Mouse (Mus musculus) ovary, postnatal 10 days (tissue): Measurements from ENCODE around the gene Nipal1.

ENCODE experiments used
- DNase-seq: peaks from one replicate; pipeline ENCODE4 v3.0.0; 2022; ENCODE audit warnings: low spot score

Nipal1 gene

GRCm38 (mm10) chr5:72647418-72647907 lies at the start of gene Nipal1:
TSS of gene Nipal1 (plus strand) at chr5:72647795.
- DNase-seq: peak; percentile 7

GRCm38 (mm10) chr5:72601006-72601405 lies 46.6 kb upstream of the Nipal1 start:
- DNase-seq: no peak

- DNase-seq: no peak
These were observed 44.5 kb upstream of the Nipal1 start for GRCm38 (mm10) chr5:72603138-72603537.

GRCm38 (mm10) chr5:72617413-72617812 lies 30.2 kb upstream of the Nipal1 start:
- no peak for DNase-seq

- no peak for DNase-seq
These were observed 26.6 kb upstream of the Nipal1 start for GRCm38 (mm10) chr5:72621022-72621421.

GRCm38 (mm10) chr5:72630026-72630425 lies 17.6 kb upstream of the Nipal1 start:
- DNase-seq: no peak

GRCm38 (mm10) chr5:72634791-72635271 lies 12.8 kb upstream of the Nipal1 start:
- DNase-seq: no peak

GRCm38 (mm10) chr5:72636122-72636521 lies 11.5 kb upstream of the Nipal1 start:
- DNase-seq: no peak

GRCm38 (mm10) chr5:72636576-72636975 lies 11.0 kb upstream of the Nipal1 start:
- no peak for DNase-seq

- no peak for DNase-seq
These were observed 7.5 kb upstream of the Nipal1 start for GRCm38 (mm10) chr5:72640072-72640471.

- no peak for DNase-seq
These were observed 3.9 kb upstream of the Nipal1 start for GRCm38 (mm10) chr5:72643655-72644054.

GRCm38 (mm10) chr5:72644175-72644574 lies 3.4 kb upstream of the Nipal1 start, which contains the start of gene Cnga1:
TSS of gene Cnga1 (minus strand) at chr5:72644275.
- no peak for DNase-seq

GRCm38 (mm10) chr5:72646131-72646530 lies 1.5 kb upstream of the Nipal1 start:
- no peak for DNase-seq

- no peak for DNase-seq
These were observed 599 bp upstream of the Nipal1 start for GRCm38 (mm10) chr5:72646996-72647395.

GRCm38 (mm10) chr5:72647958-72648595 lies 482 bp downstream of the Nipal1 start:
- DNase-seq: no peak

- no peak for DNase-seq
These were observed 1.6 kb downstream of the Nipal1 start for GRCm38 (mm10) chr5:72648987-72649735.

- DNase-seq: no peak
These were observed 5.6 kb downstream of the Nipal1 start for GRCm38 (mm10) chr5:72653068-72653674.

GRCm38 (mm10) chr5:72656270-72656791 lies 8.7 kb downstream of the Nipal1 start:
- no peak for DNase-seq

- no peak for DNase-seq
These were observed 10.8 kb downstream of the Nipal1 start for GRCm38 (mm10) chr5:72658375-72658774.

- DNase-seq: no peak
These were observed 13.6 kb downstream of the Nipal1 start for GRCm38 (mm10) chr5:72661051-72661781.

GRCm38 (mm10) chr5:72664126-72664525 lies 16.5 kb downstream of the Nipal1 start:
- DNase-seq: no peak

- DNase-seq: no peak
These were observed 17.3 kb downstream of the Nipal1 start for GRCm38 (mm10) chr5:72664854-72665253.
